Mouse (Mus musculus) hindbrain, embryonic 15.5 days (tissue): ENCODE results near the gene Krt15. TPM values are rescaled to one million over a fixed set of nuclear protein-coding genes. Genes with fewer than 3 reads are reported as not detected.

ENCODE experiments used
- ATAC-seq: fragments of 200-750 bp; cut with Nextera tagmentation; 2 replicates; pipeline ENCODE4 v1.8.0; 2017; ENCODE audit warnings: low read depth, moderate number of reproducible peaks, moderate TSS enrichment; ENCODE audit not compliant: low FRiP score
- H3K27ac ChIP-seq: fragments of 300-500 bp; sonication (generic); replicated peaks from 2 replicates; pipeline ENCODE4 v1.5.1; 2015; ENCODE audit warnings: mild to moderate bottlenecking, inconsistent platforms
- H3K27me3 ChIP-seq: fragments of 300-500 bp; sonication (generic); 2 replicates; pipeline ENCODE4 v1.6.1; 2015; ENCODE audit warnings: control low read depth, inconsistent platforms
- H3K36me3 ChIP-seq: fragments of 300-500 bp; sonication (generic); 2 replicates; pipeline ENCODE4 v1.6.1; 2015; ENCODE audit warnings: control low read depth, inconsistent platforms
- H3K4me1 ChIP-seq: fragments of 300-500 bp; sonication (generic); replicated peaks from 2 replicates; pipeline ENCODE4 v1.6.1; 2015; ENCODE audit warnings: control low read depth, inconsistent platforms
- H3K4me2 ChIP-seq: fragments of 300-500 bp; sonication (generic); 2 replicates; pipeline ENCODE4 v1.6.1; 2015; ENCODE audit warnings: moderate library complexity, mild to moderate bottlenecking, inconsistent platforms
- H3K4me3 ChIP-seq: fragments of 300-500 bp; sonication (generic); 2 replicates; pipeline ENCODE4 v1.5.1; 2015; ENCODE audit warnings: mild to moderate bottlenecking, inconsistent platforms
- H3K9ac ChIP-seq: fragments of 300-500 bp; sonication (generic); 2 replicates; pipeline ENCODE4 v1.6.1; 2015; ENCODE audit warnings: inconsistent platforms
- H3K9me3 ChIP-seq: fragments of 300-500 bp; sonication (generic); 2 replicates; pipeline ENCODE4 v1.6.1; 2016; ENCODE audit warnings: control low read depth, inconsistent platforms
- WGBS: fragments of 180-500 bp; shearing (Covaris S2); methylation state at CpG from one replicate; pipeline ENCODE4 v1.1.7; 2015; 5-methylcytosine and 5-hydroxymethylcytosine counted together
- polyA plus RNA-seq: library from polyadenylated mRNA; unstranded; fragments of >200 nt; fragmentation: Nextera tagmentation; extraction: Ambion mirVana; gene quantifications from 2 replicates; pipeline ENCODE4 v1.2.1, GENCODE M21; 2015

Krt15 gene
- polyA plus RNA-seq, 1 experiment from 2014 or later = 1.3 TPM

DNA sequence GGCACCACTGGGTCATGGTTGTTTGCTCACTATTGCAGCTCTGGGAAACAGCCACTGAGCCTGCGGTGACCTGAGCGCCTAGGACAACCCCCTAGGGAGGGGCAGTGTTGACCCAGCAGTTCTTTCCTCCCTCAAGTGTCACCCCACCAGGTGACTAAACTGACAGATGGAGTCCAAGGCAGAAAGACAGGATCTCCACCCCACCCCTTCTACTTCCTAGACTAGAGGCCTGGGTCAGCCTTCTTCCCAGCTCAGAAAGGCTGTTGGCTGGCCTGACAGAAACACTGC, 22.0 kb downstream of the Krt15 start:
- ATAC-seq = no peak
- Histone ChIP-seq H3K9ac (no peak overlapping the region), H3K27me3 (no peaks in the 10 kb centered on the region), H3K9me3 (no peaks in the 10 kb centered on the region), H3K4me1 (no peaks in the 10 kb centered on the region), H3K27ac (no peak overlapping the region), H3K4me2 (no peak overlapping the region), H3K4me3 (no peak overlapping the region), H3K36me3 (no peaks in the 10 kb centered on the region)
- WGBS = 63% methylated on average over 2 of the region's 2 CpGs

DNA sequence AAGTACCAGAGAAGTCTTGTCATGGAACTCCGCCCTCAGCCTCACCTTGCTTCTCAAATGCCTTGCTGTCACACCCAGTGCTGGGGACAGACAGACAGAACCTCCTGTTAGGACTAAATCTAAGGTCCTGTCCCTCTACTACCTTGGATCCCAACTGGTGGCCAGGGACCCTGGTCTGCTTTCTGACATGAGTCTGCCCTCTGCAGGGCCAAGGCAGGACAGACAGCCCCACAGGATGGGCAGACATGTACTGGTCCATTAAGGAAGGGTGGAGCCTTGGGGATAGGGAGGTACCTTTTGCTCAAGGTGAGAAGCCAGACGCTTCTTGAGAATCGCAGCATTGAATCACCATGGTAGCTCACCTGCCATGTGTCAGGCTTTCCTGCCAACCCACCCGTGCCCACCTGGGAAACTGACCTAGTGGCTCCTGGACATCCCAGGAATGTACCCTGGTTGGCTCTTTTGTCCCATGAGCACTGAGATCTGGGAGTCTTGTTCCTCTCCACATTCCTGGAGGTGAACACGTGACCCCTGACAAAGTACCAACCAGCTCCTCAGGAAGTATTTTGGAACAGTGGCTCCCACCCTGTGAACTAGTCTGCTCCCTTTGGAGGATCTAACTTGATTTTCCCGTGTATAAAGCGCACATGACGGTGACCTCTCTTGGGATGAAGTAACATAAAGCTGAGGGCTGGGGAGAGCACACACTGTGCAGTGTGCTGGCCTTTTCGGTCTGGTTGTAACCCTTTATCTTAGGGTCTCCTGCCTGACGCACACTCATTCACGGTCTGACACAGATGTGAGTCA, 22.6 kb downstream of the Krt15 start:
- ATAC-seq = no peak
- H3K4me1 ChIP-seq = no peaks in the 10 kb centered on the region
- H3K4me2 ChIP-seq = no peak overlapping the region
- 85% methylated on average over 11 of the region's 11 CpGs for WGBS
- H3K27ac ChIP-seq = no peak overlapping the region
- no peaks in the 10 kb centered on the region for H3K36me3 ChIP-seq
- H3K27me3 ChIP-seq = no peaks in the 10 kb centered on the region
- H3K9me3 ChIP-seq = no peaks in the 10 kb centered on the region
- no peak overlapping the region for H3K4me3 ChIP-seq
- no peak overlapping the region for H3K9ac ChIP-seq

DNA sequence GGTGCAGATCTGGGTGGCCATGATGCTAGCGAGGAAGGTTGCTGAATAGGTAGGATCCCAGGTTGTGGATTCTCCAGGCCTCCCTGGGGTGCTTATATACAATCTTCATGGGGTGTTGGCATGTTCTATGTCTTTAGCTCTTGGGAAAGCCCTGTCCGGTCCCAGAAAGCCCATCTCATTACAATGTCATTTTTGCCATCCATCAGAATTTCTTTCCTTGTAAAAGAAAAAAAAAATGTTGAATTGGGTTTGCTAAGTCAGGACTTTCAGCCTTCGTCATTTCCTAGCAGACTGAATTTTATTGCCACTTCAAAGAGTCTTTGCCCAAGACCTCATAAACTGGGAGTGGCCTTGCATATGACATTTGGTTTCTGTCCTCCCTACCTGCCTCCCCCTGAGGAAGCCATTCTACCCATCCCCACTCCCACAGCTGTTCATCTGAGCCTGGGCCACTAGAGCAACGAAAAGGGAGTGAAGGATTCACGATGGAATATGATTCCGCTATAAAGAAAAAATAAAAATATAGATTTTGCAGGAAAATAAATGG, 30.1 kb downstream of the Krt15 start, which contains the start of gene Krt36:
TSS of gene Krt36 (minus strand) at position 51 of the 547 bp plus-strand sequence.
- 93% methylated on average over 6 of the region's 6 CpGs for WGBS
- Histone ChIP-seq H3K4me3 (no peak within 1 kb of the TSS), H3K36me3 (no peaks in the 10 kb centered on the region), H3K4me2 (no peak within 1 kb of the TSS), H3K27me3 (no peaks in the 10 kb centered on the region), H3K4me1 (no peaks in the 10 kb centered on the region), H3K27ac (no peak within 1 kb of the TSS), H3K9ac (no peak within 1 kb of the TSS), H3K9me3 (no peaks in the 10 kb centered on the region)
- no peak for ATAC-seq

DNA sequence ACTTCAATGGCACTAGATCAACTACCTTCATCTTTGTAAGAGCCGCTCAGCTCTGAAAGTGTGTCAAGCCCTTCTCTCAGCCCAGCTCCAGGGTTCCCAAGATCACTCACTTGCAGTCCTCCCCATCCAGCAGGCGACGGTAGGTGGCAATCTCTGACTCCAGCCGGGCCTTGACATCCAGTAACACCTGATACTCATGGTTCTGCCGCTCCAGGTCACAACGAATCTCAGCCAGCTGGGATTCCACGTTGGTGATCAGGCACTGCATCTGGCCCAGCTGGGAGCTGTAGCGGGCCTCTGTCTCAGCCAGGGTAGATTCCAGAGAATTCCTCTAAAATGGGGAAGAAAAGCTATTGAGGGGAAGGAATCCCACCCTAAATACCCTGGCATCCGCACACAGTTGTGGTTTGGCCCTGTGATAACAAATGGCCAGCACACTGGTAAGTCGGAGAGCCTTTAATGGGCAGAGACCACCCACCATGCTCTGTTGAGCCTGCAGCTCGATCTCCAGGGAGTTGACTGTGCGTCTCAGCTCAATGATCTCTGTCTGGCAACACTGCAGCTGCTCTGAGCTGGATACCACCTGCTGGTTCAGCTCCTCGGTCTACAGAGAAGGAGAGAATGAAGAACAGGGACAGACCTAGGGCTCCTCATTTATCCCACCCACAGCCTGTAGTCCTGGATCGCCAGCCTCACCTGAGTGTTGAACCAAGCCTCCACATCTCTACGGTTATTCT, 32.9 kb downstream of the Krt15 start:
- Histone ChIP-seq H3K36me3 (no peaks in the 10 kb centered on the region), H3K4me1 (no peaks in the 10 kb centered on the region), H3K4me3 (no peak overlapping the region), H3K9ac (no peak overlapping the region), H3K9me3 (no peaks in the 10 kb centered on the region), H3K27ac (no peak overlapping the region), H3K27me3 (no peaks in the 10 kb centered on the region), H3K4me2 (no peak overlapping the region)
- 61% methylated on average over 15 of the region's 15 CpGs for WGBS
- no peak for ATAC-seq

DNA sequence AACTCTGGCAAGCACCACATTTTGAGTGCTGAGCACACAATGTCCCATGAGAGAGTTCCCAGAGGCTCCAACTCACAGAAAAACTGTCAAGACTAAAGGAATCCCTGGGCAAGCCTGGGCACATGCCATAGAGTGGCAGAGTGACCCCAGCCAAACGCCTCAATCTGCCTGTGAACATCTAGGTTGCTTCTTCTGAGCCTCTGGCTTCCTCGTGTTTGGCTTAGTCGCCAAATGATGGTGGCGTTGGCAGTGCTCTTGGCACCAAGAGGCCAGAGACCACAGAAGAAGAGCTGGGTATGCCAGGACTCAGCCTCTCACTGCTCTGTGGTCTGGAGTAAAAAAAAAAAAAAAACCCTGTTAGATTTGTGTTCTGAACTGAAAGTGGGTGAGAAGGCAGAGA, 35.3 kb downstream of the Krt15 start:
- Histone ChIP-seq H3K27ac (no peak overlapping the region), H3K27me3 (no peaks in the 10 kb centered on the region), H3K4me3 (no peak overlapping the region), H3K9me3 (no peaks in the 10 kb centered on the region), H3K36me3 (no peaks in the 10 kb centered on the region), H3K9ac (no peak overlapping the region), H3K4me1 (no peaks in the 10 kb centered on the region), H3K4me2 (no peak overlapping the region)
- WGBS = 87% methylated on average over 4 of the region's 4 CpGs
- ATAC-seq = no peak

DNA sequence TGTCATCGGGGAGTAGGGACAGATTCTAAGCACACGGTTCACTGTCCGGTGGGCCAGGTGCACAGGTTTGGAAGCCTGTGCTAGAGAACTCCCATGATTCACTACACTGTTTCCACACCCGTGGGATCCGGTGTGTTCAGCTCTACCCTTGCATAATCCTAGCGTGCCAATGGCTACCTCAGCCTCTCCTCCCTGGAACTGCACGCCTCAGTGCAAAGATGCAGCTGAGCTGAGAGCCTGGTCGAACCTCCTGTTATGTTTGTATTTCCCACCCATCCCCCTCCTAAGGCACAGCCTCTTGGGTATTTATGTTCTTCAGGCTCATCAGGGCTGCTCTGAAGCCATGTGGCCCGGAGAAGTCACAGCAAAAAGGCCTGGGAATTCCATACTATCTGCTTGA, 37.9 kb downstream of the Krt15 start:
- 78% methylated on average over 9 of the region's 9 CpGs for WGBS
- Histone ChIP-seq H3K9me3 (no peaks in the 10 kb centered on the region), H3K4me2 (no peak overlapping the region), H3K27ac (no peak overlapping the region), H3K4me1 (no peaks in the 10 kb centered on the region), H3K27me3 (no peaks in the 10 kb centered on the region), H3K9ac (no peak overlapping the region), H3K36me3 (no peaks in the 10 kb centered on the region), H3K4me3 (no peak overlapping the region)
- ATAC-seq = no peak

DNA sequence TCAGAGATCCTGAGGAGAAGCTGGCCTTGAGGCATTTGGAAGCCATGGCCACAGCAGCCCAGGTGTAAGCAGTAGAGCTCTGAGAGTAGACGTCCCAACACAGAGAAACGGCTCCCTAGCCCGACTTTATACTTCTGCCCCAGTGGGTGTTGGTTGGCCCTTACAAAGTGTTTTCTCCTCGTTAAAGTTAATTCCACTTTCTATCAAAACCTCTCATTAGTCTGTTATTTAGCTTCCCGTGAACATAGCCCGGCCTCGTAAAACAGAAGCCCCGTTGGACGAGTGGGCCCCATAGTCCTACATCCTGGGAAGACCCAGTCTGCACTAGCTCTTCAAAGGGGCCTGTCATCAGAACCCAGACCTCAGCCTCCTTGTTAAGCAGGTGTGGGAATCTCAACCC, 39.6 kb downstream of the Krt15 start, which contains the start of gene Krt35:
TSS of gene Krt35 (minus strand) at position 101 of the 400 bp plus-strand sequence.
- H3K4me3 ChIP-seq = no peak within 1 kb of the TSS
- no peaks in the 10 kb centered on the region for H3K27me3 ChIP-seq
- H3K27ac ChIP-seq = no peak within 1 kb of the TSS
- H3K4me1 ChIP-seq = no peaks in the 10 kb centered on the region
- no peaks in the 10 kb centered on the region for H3K36me3 ChIP-seq
- WGBS = 93% methylated on average over 9 of the region's 9 CpGs
- ATAC-seq = no peak
- H3K9ac ChIP-seq = no peak within 1 kb of the TSS
- no peak within 1 kb of the TSS for H3K4me2 ChIP-seq
- H3K9me3 ChIP-seq = no peaks in the 10 kb centered on the region

DNA sequence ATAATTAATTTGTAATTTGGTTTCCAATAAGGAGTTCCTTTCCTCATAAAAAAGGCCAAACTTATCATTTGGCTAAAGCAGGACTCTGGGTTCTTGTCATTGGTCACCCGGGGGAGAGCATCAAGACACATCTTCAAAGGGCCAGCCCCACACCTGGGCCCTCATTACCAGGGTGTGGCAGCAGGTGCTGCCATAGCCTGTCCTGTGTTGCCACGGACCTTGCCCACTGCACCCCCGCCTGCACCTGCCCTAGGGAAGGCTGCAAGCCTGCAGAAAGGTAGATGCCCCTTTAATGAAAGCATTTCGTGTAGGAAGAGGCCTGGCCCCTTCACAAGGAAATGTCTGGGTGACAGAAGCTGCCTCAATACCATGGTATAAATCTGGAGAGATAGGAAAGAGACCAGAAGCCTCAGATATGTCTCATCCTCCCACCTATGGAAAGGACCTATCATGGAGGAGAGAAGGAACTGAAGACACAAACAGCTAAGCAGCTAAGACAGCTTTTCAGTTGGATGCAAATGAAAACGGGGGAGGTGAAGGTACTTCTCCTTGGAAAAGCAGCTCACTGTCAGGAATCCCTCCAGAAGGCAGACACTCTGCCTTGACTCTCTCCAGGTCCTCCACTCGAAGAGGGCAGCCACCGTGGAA, 47.2 kb downstream of the Krt15 start:
- ATAC-seq = no peak
- Histone ChIP-seq H3K4me2 (no peak overlapping the region), H3K27me3 (no peaks in the 10 kb centered on the region), H3K4me3 (no peak overlapping the region), H3K4me1 (no peaks in the 10 kb centered on the region), H3K9me3 (no peaks in the 10 kb centered on the region), H3K9ac (no peak overlapping the region), H3K27ac (no peak overlapping the region), H3K36me3 (no peaks in the 10 kb centered on the region)
- 75% methylated on average over 7 of the region's 7 CpGs for WGBS

DNA sequence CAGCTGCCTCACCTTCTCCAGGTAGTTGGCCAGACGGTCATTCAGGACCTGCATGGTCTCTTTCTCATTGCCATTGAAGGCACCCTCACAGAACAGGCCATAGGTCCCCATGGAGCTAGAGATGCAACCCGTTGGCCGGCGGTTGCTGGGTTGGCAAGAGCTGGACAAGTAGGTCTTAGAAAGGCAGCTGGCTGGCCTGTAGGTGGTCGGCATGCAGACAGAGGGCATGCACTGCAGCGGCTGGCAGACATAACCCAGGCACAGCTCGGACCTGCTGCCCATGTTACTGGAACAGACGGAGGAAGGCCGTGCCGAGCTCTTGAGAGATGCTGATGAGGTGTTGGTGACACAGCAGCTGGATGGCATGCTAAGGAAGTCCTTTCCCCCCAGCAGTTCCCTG, 47.9 kb downstream of the Krt15 start, which contains the start of gene Krt32:
TSS of gene Krt32 (minus strand) at position 366 of the 400 bp plus-strand sequence.
- Histone ChIP-seq H3K27me3 (no peaks in the 10 kb centered on the region), H3K9me3 (no peaks in the 10 kb centered on the region), H3K9ac (no peak within 1 kb of the TSS), H3K36me3 (no peaks in the 10 kb centered on the region), H3K4me3 (no peak within 1 kb of the TSS), H3K4me1 (no peaks in the 10 kb centered on the region), H3K27ac (no peak within 1 kb of the TSS), H3K4me2 (no peak within 1 kb of the TSS)
- 90% methylated on average over 10 of the region's 10 CpGs for WGBS
- no peak for ATAC-seq

Other genes starting within 250 kb of the Krt15 start
- gene Krtap31-1, start 228.0 kb downstream of the Krt15 start, polyA plus RNA-seq = not detected in 2 replicates
- gene Gm11565, start 221.2 kb downstream of the Krt15 start, polyA plus RNA-seq = not detected in 2 replicates
- gene Krtap31-2, start 199.6 kb downstream of the Krt15 start, polyA plus RNA-seq = not detected in 2 replicates
- gene Krtap9-5, start 187.5 kb downstream of the Krt15 start, polyA plus RNA-seq = not detected in 2 replicates
- gene Krtap29-1, start 156.9 kb downstream of the Krt15 start, polyA plus RNA-seq = not detected in 2 replicates
- gene Krtap16-1, start 149.3 kb downstream of the Krt15 start, polyA plus RNA-seq = 0.10 TPM in 2 replicates
- gene Krtap17-1, start 141.9 kb downstream of the Krt15 start, polyA plus RNA-seq = 1.2 and 1.5 TPM in 2 replicates
- gene Krt33a, start 119.7 kb downstream of the Krt15 start, polyA plus RNA-seq = not detected in 2 replicates
- 0.13 TPM in 1 of 2 replicates, not detected in the other for gene Krt33b, start 106.1 kb downstream of the Krt15 start, polyA plus RNA-seq
- not detected in 2 replicates for gene Krt34, start 94.4 kb downstream of the Krt15 start, polyA plus RNA-seq
- not detected in 2 replicates for gene Krt31, start 85.4 kb downstream of the Krt15 start, polyA plus RNA-seq
- not detected in 2 replicates for gene Krt32, start 47.7 kb downstream of the Krt15 start, polyA plus RNA-seq
- gene Krt35, start 39.7 kb downstream of the Krt15 start, polyA plus RNA-seq = not detected in 2 replicates
- gene Krt36, start 30.3 kb downstream of the Krt15 start, polyA plus RNA-seq = not detected in 2 replicates
- gene Krt13, start 14.4 kb downstream of the Krt15 start, polyA plus RNA-seq = 0.09 TPM in 1 of 2 replicates, not detected in the other
- gene Krt19, start 12.7 kb upstream of the Krt15 start, polyA plus RNA-seq = 2.0 and 2.4 TPM in 2 replicates
- gene Krt9, start 57.3 kb upstream of the Krt15 start, polyA plus RNA-seq = not detected in 2 replicates
- 0.24 and 0.40 TPM in 2 replicates for gene Krt14, start 71.6 kb upstream of the Krt15 start, polyA plus RNA-seq
- gene Krt16, start 113.0 kb upstream of the Krt15 start, polyA plus RNA-seq = not detected in 2 replicates
- 0.18 and 0.39 TPM in 2 replicates for gene Krt17, start 125.1 kb upstream of the Krt15 start, polyA plus RNA-seq
- gene Krt42, start 133.9 kb upstream of the Krt15 start, polyA plus RNA-seq = not detected in 2 replicates
- 1,215 and 1,231 TPM in 2 replicates for gene Eif1, start 184.0 kb upstream of the Krt15 start, polyA plus RNA-seq
- 0.38 TPM in 1 of 2 replicates, not detected in the other for gene Gast, start 198.5 kb upstream of the Krt15 start, polyA plus RNA-seq
- 253 and 256 TPM in 2 replicates for gene Hap1, start 220.2 kb upstream of the Krt15 start, polyA plus RNA-seq